Mouse (Mus musculus) stomach, adult 2 months (tissue): Measurements from ENCODE around the gene Gfpt1. TPM values are rescaled to one million over a fixed set of nuclear protein-coding genes. Genes with fewer than 3 reads are reported as not detected.

Source experiments
- polyA plus RNA-seq: library from polyadenylated mRNA; depleted of rRNA; stranded (reverse); fragments of >200 nt; gene quantifications from 2 replicates; pipeline ENCODE4 v1.2.3, GENCODE M21; 2012; rRNA removed

Gene Gfpt1
- 5.0 and 5.7 TPM in 2 replicates for polyA plus RNA-seq

DNA sequence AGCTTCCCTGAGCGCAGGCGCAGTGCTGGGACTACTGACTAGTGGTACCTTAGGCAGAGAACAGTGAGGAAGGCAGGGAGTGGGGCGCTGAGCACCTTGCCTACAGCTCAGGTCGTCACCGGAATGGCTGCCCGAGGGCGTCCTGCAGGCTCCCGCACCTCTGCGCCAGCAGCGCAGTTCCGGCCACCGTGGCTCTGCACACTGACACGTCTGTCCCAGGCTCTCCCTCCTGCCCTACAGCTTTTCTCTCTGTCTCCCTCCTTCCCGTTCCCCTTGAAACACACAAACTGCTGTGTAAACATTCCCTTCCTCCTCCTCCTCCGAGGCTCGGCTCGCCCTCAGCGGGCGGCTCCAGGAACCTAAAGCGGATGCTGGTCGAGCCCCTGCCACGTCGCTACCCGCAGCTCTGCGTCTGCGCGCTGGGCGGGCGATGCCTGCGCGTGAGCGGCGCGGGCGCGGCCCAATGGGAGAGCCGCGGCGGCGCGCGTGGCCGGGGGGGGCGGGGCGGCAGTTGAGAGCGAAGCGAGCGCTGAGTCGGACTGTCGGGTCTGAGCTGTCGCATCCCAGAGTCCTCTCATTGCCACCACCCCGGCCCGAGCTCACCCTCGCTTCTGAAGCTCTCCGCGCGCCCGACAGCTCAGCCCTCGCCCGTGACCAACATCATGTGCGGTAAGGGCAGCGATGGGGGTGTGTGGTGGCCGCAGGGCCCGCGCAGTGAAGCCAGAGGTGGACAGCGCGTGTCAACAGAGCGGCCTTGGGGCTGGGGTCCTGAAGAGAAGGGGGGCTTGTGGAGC, at the start of gene Gfpt1:
Gene Gfpt1, plus strand, starts transcription at position 510 of the 794 bp plus-strand sequence.

GRCm38 (mm10) chr6:87008887-87009286, 33.8 kb upstream of the Gfpt1 start, which contains the start of gene Nfu1:
Gene Nfu1, plus strand, starts transcription at chr6:87009236.

GRCm38 (mm10) chr6:87104123-87104796, 61.6 kb downstream of the Gfpt1 start, which contains the start of gene D6Ertd527e:
Gene D6Ertd527e, plus strand, starts transcription at chr6:87104746.

Other genes with a start within 250 kb of the Gfpt1 start
- 20.6 and 36.0 TPM in 2 replicates for gene Anxa4, start 249.3 kb upstream of the Gfpt1 start, polyA plus RNA-seq
- gene Aak1, start 193.3 kb upstream of the Gfpt1 start, polyA plus RNA-seq = 4.3 and 8.8 TPM in 2 replicates
- 32.4 and 57.6 TPM in 2 replicates for gene Nfu1, start 33.6 kb upstream of the Gfpt1 start, polyA plus RNA-seq
- 0.70 and 1.1 TPM in 2 replicates for gene D6Ertd527e, start 61.9 kb downstream of the Gfpt1 start, polyA plus RNA-seq